20 mouse cellular contexts compared by ENCODE assay signal in genomic region chr1:163657766-163658534, GRCm38 (mm10).
DNase-seq lines count a peak whose midpoint lies in the region; ATAC-seq and TF ChIP-seq lines count a peak whose summit lies in the region.
"Had no signal": no experiment of that assay in that cellular context is flagged by ENCODE, and none has a peak within 500 bp of the region (broad histone marks: within the 10 kb centered on the region; RNA-seq: fewer than 3 reads in every experiment).

No protein-coding gene starts in this region.

- DNase-seq in Muller cell, postnatal 12 days (ENCODE audit: inconsistent ontology term) = peak; percentile 68
- peak; percentile 73 for DNase-seq in embryonic facial prominence, embryonic 14.5 days (ENCODE audit: low spot score)
- no peak for DNase-seq in adrenal gland, postnatal 4 days (ENCODE audit: low spot score in 2 of 2)
- DNase-seq in heart, postnatal 25 days (ENCODE audit: low spot score) = no peak
- no peak for DNase-seq in layer of hippocampus, postnatal 14 days (ENCODE audit: low spot score in 2 of 2)
- DNase-seq: cerebellum, adult 9-11 months; gastrocnemius, postnatal 10 days; heart, adult 2 months; lung, embryonic 14.5 days; lung, postnatal 36 days; thymus, postnatal 25 days had no signal

- no peak overlapping the region for H3ac ChIP-seq in C2C12 (ENCODE audit: control insufficient read depth, insufficient read length, low read depth)

- WGBS in embryonic facial prominence, embryonic 14.5 days = 34% methylated on average over 7 of the region's 7 CpGs
- 21% methylated on average over 7 of the region's 7 CpGs for WGBS in limb, embryonic 13.5 days

- no peak overlapping the region for H3K9ac ChIP-seq in embryonic facial prominence, embryonic 14.5 days (ENCODE audit: low read depth, low read length)
- no peak overlapping the region for H3K9ac ChIP-seq in limb, embryonic 13.5 days
- H3K9ac ChIP-seq: heart, embryonic 15.5 days; kidney, embryonic 15.5 days; liver, embryonic 12.5 days; lung, embryonic 14.5 days; midbrain, embryonic 15.5 days had no signal

- no peak overlapping the region for H3K4me2 ChIP-seq in embryonic facial prominence, embryonic 14.5 days (ENCODE audit: low read depth, low read length)
- H3K4me2 ChIP-seq in limb, embryonic 13.5 days (replicated peaks) = no peak overlapping the region; the same call in 1 of the 2 replicates
- H3K4me2 ChIP-seq: heart, embryonic 15.5 days; kidney, embryonic 15.5 days; liver, embryonic 12.5 days; lung, embryonic 14.5 days; midbrain, embryonic 15.5 days had no signal

- intact Hi-C loops in heart, postnatal 25 days (cut with DNase I) = no loop called here

- H3K9me3 ChIP-seq in embryonic facial prominence, embryonic 14.5 days (ENCODE audit: control insufficient read depth, low read length) = no peaks in the 10 kb centered on the region
- no peaks in the 10 kb centered on the region for H3K9me3 ChIP-seq in limb, embryonic 13.5 days
- H3K9me3 ChIP-seq: G1E; heart, embryonic 15.5 days; kidney, embryonic 15.5 days; liver, embryonic 12.5 days; midbrain, embryonic 15.5 days had no signal

- H3K4me1 ChIP-seq in embryonic facial prominence, embryonic 14.5 days (ENCODE audit: control insufficient read depth, insufficient read depth, low read length) = peaks cover 12% of the 10 kb centered on the region; the same call in 1 of the 2 replicates
- H3K4me1 ChIP-seq in limb, embryonic 13.5 days = peaks cover 37% of the 10 kb centered on the region
- H3K4me1 ChIP-seq: heart, embryonic 15.5 days; kidney, embryonic 15.5 days; liver, embryonic 12.5 days; midbrain, embryonic 15.5 days had no signal

- no peaks in the 10 kb centered on the region for H3K79me3 ChIP-seq in C2C12 (ENCODE audit: low read depth)

- no peaks in the 10 kb centered on the region for H3K27me3 ChIP-seq in C2C12 (ENCODE audit: control insufficient read depth, insufficient read depth, insufficient read length)
- H3K27me3 ChIP-seq in embryonic facial prominence, embryonic 14.5 days (replicated peaks; ENCODE audit: control insufficient read depth, insufficient read depth, low read length) = no peaks in the 10 kb centered on the region
- H3K27me3 ChIP-seq in limb, embryonic 13.5 days = no peaks in the 10 kb centered on the region
- H3K27me3 ChIP-seq: heart, embryonic 15.5 days; kidney, embryonic 15.5 days; liver, embryonic 12.5 days; midbrain, embryonic 15.5 days had no signal

- peak; percentile 68 for ATAC-seq in embryonic facial prominence, embryonic 14.5 days (ENCODE audit: low read depth)
- peak; percentile 75 for ATAC-seq in limb, embryonic 13.5 days (ENCODE audit: low FRiP score, low read depth)
- ATAC-seq: hindbrain, embryonic 16.5 days; intestine, postnatal 0 days; liver, embryonic 12.5 days; midbrain, embryonic 15.5 days had no signal

- no peak for TF ChIP-seq CTCF in C2C12 (IDR thresholded peaks at IDR 0.05; ENCODE audit: control insufficient read depth, insufficient read depth, insufficient read length)

- peak overlapping the region; percentile 8 for H3K27ac ChIP-seq in embryonic facial prominence, embryonic 14.5 days (replicated peaks; ENCODE audit: low read depth, low read length)
- H3K27ac ChIP-seq in limb, embryonic 13.5 days = peak overlapping the region; percentile 55; the same call in 1 of the 2 replicates
- H3K27ac ChIP-seq: heart, adult 2 months; heart, embryonic 15.5 days; kidney, embryonic 15.5 days; liver, embryonic 12.5 days; midbrain, embryonic 15.5 days had no signal

- no peak overlapping the region for H3K4me3 ChIP-seq in C2C12 (ENCODE audit: insufficient read depth, poor library complexity, severe bottlenecking)
- no peak overlapping the region for H3K4me3 ChIP-seq in embryonic facial prominence, embryonic 14.5 days (ENCODE audit: low read depth, low read length)
- no peak overlapping the region for H3K4me3 ChIP-seq in limb, embryonic 13.5 days
- H3K4me3 ChIP-seq: heart, adult 2 months; heart, embryonic 15.5 days; kidney, embryonic 15.5 days; liver, embryonic 12.5 days; midbrain, embryonic 15.5 days had no signal

- H3K36me3 ChIP-seq in C2C12 (ENCODE audit: control insufficient read depth, insufficient read depth) = no peaks in the 10 kb centered on the region
- no peaks in the 10 kb centered on the region for H3K36me3 ChIP-seq in embryonic facial prominence, embryonic 14.5 days (ENCODE audit: control insufficient read depth, insufficient read depth, low read length)
- H3K36me3 ChIP-seq in limb, embryonic 13.5 days = no peaks in the 10 kb centered on the region
- H3K36me3 ChIP-seq: G1E; heart, embryonic 15.5 days; kidney, embryonic 15.5 days; liver, embryonic 12.5 days; midbrain, embryonic 15.5 days had no signal

- H3K79me2 ChIP-seq in C2C12 (ENCODE audit: control insufficient read depth, insufficient read depth) = no peaks in the 10 kb centered on the region

TF ChIP-seq in C2C12, 6 proteins besides CTCF, POLR2A, EP300 and RAD21:
- TF ChIP-seq USF1 (IDR thresholded peaks at IDR 0.05; ENCODE audit: low read depth) = peak; percentile 91
- TF ChIP-seq MYOG (IDR thresholded peaks at IDR 0.05; ENCODE audit: control insufficient read depth, extremely low read depth, insufficient read length) = no peak

Comparison
In these comparisons a context has a peak if more than half of its experiments do, and no peak if none do; other contexts are left out.
1. DNase-seq: peak in Muller cell, postnatal 12 days (single experiment) and embryonic facial prominence, embryonic 14.5 days (single experiment); none in adrenal gland, postnatal 4 days (0 of 2), heart, postnatal 25 days (single experiment) and layer of hippocampus, postnatal 14 days (0 of 2).